Mouse (Mus musculus) mature B cell (primary cell): ENCODE results near the gene Jund.

ENCODE experiments used
- in situ Hi-C: fragments of 300-500 bp; cut with MboI; formaldehyde crosslinking; loops from 2 replicates; pipeline ENCODE4 v1.14.3; 2019

Jund gene

DNA sequence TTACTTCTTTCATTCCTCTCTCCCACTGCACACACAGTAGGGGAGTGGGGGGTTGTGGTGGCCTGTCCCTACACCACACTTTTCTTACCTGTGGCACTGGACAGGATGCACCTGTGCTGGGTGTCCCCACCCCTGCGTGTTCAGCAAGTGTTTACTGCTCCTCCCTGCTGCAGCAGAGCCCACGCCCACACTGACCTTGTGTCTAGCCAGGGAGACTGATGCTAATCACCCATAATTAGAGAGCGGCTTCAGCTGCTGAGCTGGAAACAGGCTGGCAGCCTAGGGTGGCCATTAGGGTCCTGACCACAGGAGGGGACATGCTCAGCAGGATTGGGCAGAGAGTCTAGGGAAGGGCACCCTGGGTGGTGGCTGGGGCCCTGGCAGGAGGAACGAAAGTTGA lies 24.0 kb upstream of the Jund start:
- in situ Hi-C loops = loop anchor here (5.0 kb wide), 1 partner anchor 33 kb away; no protein-coding TSS in a partner anchor

DNA sequence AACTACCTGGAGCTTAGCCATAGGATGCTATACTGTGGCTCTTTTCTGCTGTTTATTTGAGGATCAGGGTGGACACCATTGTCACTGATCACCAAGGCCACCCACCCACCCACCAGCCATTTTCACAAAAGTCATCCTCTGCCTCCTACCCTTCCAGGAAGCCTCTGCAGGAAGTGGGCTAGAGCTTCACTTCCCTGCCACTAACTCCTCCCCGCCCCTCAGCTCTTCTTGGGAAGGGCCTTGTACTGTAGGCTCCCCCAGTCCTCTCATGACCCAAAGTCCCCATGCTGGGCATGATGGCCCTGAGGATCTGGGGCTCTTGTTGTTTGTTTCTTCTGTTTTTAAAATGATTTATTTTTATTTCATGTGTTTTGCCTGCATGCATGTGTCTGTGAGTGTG lies 23.4 kb upstream of the Jund start:
- in situ Hi-C loops = no loop called here

DNA sequence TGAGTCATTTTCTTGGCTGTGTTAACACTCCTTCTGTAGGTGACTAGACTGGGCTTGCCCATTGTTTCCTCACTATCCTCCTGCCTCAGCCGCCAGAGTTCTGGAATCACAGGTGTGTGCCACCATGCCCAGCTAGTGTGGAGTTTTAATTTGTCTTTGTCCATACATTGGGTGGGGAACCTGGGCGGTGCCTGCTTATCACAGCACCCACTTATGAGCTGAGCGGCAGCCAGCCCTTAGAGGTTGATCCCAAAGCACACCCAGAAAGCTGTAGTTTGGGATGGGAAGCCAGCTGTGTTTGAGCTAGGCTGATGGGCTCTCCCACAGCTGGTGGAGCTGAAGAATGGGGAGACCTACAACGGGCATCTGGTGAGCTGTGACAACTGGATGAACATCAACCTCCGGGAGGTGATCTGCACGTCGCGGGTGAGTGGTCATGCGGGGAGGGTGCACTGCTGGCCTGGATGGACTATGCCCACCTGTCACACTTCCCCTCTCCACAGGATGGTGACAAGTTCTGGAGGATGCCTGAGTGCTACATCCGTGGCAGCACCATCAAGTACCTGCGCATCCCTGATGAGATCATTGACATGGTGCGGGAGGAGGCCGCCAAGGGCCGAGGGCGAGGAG lies 21.2 kb upstream of the Jund start:
- in situ Hi-C loops = no loop called here

DNA sequence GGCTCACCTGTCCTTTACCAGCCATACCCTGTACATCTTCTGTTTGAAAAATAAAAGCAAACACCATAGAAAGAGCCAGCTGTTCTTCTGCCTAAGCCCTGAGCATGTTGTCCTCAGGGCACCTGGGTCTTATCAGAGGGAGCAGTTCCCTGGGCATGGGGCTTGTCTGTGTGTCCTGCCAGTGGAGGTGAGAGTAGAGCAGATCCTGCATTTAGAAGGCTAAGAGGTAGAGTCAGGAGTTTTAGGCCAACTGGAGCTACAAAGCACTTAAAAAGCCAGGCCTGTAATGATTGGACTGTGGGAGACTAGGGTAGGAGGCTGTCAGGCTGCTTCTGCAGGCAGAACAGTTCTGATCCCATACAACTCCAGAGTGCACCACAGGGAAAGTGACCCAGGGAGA lies 20.1 kb upstream of the Jund start:
- in situ Hi-C loops = no loop called here

DNA sequence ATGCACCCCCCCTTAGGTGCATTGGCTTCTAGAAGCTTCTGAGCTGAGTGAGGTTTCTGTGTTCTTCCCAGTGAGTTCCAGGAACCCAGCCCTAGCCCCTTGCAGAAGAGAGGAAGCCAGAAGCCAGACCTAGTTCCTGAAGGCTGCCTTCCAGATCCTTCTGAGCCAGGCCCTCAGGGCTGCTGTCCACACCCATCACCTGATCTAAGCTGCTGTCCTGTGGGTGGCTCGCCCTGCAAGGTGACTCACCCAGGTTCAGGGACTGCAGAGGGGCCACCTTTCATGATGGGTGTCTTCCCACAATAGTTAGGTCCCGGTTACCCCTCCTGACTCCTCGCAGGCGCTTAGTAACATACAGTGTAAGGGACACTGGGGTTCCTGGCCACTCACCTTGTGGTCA lies 19.3 kb upstream of the Jund start:
- in situ Hi-C loops = no loop called here

DNA sequence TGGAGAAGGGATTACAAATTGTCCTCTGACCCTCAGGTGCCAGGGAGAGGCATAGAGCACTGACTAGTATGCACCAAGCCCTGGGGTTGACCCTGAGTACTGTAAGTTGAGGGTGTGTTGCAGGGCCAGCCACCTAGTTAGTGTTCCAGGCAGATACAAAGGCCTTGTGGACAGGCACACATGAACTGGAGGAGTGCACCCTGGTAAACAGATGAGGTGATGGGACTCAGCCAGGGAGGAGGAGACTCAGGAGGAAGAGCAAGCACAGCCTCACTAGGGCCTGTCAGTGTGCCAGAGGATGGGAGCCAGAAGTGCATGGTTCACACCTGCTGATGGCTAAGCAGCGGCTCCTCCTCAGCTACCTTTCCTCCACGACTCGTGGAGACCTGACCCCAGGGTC lies 18.7 kb upstream of the Jund start:
- in situ Hi-C loops = no loop called here

DNA sequence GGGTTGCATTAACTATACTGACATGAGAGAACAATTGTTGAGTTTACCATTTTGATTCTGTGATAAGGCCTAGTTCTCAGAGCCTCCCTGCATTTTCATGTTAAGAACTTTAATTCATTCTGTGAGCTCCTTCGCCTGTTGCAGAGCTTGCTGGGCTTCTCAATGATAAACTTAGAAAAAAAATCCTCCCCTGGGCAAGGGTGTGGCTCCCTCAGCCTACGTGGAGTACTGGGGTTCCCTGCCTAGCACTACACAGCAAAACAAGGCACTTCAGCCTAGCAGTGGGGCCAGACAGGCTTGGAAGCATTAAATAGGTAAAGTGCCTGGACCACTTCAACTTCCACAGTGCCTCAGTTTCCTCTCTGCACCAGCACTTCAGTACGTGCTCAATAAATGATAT lies 17.3 kb upstream of the Jund start:
- in situ Hi-C loops = no loop called here

DNA sequence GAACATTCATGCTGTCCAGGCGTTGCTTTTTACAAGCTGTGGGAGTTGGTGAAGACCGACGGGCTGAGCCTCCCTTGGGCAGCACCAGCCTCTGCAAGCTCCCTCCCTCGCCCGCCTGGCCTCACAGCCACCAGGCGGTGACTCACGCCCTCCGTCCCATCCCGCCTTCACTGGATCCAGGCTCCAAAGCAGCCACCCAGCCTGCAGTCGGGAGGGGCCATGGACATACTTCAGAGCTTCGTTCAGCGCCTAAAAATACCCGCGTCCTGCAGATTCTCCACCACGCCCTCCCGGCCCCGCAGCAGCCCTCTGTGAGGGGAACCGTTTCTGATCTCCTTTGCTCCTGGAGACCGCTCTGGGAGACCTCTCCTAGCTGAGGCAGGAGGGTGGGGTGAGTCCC lies 16.6 kb upstream of the Jund start:
- in situ Hi-C loops = no loop called here

DNA sequence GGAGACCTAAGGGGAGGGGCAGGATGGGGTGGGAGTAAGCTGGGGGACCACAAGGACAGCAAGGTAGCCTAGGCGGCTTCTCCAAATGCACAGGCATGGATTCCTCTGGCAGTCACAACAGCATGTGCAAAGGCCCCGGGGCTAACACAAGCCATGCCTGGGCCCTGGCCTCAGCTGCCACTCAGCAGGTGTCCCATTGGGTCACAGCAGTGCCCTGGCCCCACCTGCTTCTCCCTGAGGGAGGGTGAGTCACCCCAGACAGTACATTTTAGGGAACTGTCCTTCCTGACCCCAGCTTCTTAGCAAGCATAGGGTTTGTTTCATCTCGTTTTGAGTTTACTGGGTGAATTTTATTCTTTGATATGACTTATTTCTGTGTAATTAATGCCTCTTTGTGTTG lies 16.1 kb upstream of the Jund start:
- in situ Hi-C loops = no loop called here

DNA sequence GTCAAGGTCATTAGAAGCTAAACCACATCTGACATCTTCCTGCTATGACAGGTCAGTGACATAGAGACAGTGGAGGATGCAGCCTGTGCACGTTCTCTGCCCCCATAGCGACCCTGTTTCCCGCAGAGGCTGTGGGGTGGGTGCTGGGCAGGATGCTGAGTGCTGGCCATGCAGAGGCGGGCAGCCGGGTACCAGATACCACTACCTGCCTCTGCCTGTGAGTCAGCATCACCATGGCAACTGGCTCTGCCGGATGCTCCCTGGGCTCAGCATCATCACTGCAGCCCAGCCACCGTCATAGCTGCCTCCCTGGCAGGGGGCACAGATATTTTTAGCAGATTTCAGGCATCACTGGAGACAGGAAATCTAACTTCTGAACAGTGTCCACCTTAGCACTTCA lies 14.5 kb upstream of the Jund start:
- in situ Hi-C loops = no loop called here

DNA sequence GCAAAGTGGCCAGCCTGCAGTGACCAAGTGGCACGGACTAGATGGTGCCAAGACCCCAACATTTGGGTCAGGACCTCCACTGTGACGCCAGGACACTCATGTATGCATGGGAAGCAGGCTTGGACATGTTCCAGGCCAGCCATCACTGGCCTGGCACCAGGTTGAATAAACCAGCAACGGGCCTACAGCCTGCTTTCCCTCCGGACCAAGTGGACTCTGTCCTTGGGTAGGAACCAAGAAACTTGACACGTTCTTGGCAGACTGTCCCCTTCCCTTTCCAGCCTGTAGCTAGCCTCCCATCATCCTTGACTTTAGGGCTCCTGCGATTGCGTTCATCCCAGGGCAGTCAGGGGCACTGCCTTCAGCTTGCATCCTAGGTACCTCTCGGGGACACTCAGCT lies 11.2 kb upstream of the Jund start:
- in situ Hi-C loops = no loop called here

DNA sequence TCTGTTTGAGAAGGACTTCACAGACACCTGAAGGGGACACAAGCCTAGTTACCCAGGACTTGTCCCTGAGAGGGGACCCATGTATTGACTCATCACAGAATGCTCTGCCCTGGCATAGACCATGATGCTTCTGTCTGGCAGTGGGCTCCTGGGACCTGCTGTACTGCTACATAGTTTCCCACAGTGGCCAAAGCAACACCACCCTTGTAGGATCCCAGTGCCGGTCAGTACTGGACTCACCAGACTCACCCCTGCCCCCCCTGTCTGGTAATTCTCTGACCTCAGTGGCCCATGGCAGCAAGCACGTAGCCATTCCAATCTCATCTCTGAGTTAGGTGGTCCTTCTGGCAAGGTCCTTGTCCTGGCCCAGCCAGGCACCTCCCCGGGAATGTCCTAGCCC lies 10.6 kb upstream of the Jund start:
- in situ Hi-C loops = no loop called here

DNA sequence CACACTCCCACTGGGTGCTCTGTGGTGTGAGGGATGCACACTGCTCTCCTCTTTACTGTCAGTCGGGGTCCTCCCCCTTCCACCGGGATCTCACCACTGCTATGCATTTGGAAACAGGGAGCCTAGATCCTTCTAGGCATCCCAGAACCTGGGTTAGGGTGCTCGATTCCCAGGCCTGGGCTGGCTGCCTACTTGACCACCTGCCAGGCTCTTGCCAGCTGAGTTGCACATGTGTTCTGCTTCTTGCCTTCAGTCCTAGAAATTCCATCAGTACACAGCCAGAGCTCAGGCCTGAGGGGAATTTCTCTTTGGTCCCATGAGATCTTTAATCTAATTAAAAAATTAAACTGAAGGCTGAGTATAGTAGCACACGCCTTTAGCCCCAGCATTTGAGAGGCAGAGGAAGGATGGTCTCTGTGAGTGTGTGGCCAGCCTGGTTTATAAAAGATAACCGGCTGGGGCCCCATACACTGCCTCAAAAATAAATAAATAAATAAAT lies 8.8 kb upstream of the Jund start:
- in situ Hi-C loops = no loop called here

DNA sequence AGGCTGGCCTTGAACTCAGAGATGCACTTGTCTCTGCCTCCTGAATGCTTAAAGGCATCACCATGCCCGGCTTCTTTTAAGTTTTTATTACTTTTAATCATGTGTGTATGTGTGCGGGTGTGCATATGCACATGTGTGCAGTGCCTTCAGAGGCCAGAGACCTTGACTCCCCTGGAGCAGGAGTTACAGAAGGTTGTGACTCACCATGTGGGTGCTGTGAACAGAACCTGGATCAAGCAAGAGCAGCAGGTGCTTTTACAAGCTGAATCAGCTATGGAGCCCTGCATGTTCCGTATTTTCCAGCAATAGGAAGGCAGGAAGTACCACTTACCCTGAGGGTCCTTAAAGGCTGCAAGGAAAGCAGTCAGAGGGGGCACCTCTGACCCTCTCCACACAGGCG lies 7.5 kb upstream of the Jund start:
- in situ Hi-C loops = no loop called here

DNA sequence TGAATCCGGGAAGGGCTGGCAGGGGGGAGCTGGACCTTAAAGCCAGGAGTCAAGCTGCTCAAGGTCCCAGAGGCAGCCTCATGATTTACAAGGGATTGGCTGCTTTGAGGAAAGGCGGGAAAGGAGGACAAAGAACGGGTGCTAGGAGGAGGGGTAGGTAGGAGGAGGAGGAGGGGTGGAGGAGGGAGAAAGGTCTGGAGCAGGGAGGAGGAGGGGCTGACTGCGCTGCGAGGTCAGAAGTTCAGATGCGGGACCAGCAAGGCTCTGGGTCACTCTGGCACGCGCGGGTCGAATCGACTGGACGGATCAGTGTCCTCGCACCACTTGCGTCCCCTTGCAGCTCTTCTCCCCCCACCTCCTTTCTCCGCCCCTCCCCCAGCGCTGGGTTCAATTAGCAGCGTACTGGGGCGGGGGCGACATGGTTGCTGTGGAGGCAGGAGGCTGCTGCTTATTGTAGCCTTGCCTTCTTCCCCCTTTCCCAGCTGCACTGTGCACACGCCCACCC lies 7.0 kb upstream of the Jund start:
- in situ Hi-C loops = no loop called here

DNA sequence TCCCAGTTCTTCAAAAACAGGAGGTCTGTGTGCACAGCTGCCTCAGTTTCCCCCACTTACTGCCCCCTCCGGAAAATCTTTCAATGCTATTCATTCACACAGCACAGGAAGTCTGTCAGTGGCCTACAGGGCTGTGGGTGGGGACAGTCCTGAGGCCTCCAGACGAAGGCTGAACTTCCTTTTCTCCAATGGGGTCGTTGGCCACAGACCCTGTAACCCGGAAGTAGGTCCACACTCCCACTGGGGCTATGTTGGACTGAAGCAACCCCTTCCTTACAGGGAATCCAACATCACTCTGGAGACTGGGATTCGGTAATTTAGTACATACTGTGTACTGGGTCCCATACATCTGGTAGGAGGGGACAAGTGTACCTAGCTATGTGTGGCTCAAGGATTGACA lies 5.1 kb upstream of the Jund start:
- in situ Hi-C loops = no loop called here

DNA sequence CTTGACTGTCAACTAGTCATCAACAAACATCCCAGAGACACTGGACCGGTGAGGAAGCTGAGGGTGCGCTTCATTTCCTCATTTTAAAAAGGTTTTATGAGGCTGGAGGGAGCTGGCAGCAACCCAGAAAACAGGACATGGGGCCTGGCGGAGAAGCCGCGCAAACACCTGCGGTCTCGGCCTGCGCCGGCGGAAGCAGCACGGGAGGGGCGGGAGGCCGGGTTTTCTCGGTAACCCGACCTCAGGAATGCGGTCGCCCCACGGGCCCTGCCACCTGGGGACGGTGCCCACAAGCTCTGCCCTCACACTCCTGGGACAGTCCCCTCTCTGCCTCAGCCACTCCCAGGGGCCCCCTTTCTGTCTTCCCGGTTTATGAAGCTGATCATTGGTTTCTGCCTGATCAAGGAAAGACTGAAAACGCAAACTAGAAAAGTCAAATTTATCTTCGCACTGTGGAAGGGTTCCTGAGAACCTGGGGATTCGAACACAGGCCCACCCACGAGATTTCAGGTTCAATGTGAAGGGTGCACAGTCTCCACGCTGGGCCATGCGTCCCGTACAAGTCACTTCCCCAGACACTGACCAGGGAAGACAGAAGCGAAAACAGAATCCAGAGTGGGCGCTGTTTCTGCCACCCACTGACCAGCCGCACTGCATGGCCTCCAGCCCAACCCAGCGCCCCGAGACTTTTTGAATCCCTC lies 3.3 kb upstream of the Jund start:
- in situ Hi-C loops = no loop called here

DNA sequence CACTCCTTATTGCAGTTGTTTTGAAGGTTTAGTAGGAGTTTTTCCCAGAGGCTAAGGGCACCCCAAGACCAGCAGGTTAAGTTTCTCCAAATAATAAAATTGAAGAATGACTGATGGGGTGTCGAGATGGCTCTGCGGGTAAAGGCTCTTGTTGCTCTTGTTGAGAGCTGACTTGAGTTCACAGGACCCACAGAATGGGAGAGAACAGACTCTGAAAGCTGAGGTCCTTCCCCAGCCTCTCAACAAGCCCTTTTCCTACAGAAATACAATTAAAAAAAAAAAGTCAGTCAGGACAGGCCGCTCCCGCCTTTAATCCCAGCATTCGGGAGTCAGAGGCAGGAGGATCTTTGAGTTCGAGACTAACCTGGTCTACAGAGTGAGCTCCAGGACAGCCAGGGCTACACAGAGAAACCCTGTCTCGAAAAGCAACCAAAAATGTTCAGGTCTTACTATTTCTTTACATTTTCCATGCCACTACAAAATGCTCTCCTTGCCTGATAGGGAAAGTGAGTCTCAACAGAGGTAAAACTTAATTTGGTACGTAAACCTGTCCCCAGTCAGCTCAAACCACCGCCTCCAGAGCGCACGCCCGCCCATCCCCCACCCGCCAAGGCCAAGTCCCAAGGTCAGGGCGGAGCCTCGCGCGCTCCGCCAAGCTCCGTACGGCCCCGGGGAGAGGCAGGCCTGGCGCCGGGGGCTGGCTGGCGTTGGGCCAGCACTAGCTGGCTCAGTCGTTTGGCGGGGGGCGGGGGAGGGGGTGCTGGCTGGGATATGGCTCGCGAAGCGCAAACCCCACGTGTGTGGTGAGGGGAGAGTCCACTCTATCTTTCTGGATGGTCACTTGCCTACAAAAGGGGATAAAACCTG lies 2.5 kb upstream of the Jund start:
- in situ Hi-C loops = no loop called here

DNA sequence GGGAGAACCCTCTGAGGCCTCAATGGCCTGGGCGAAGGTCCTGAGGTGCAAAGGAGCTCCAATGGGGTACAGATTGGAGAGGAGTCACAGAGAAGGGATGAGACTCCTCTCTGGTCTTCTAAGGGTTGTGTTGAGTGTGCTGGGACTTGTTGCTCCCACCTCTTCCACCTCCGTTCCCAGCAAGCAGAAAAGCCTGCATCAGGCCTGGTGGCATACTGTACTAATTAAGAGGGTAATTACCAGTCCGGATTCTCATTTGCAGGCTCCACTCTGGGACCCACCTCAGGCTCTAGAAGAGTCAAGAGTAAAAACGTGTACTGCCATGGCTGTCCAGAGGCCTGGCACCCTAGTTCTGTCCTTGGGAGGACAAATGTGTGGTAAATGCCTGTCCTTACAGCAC lies 1.8 kb upstream of the Jund start:
- in situ Hi-C loops = no loop called here

DNA sequence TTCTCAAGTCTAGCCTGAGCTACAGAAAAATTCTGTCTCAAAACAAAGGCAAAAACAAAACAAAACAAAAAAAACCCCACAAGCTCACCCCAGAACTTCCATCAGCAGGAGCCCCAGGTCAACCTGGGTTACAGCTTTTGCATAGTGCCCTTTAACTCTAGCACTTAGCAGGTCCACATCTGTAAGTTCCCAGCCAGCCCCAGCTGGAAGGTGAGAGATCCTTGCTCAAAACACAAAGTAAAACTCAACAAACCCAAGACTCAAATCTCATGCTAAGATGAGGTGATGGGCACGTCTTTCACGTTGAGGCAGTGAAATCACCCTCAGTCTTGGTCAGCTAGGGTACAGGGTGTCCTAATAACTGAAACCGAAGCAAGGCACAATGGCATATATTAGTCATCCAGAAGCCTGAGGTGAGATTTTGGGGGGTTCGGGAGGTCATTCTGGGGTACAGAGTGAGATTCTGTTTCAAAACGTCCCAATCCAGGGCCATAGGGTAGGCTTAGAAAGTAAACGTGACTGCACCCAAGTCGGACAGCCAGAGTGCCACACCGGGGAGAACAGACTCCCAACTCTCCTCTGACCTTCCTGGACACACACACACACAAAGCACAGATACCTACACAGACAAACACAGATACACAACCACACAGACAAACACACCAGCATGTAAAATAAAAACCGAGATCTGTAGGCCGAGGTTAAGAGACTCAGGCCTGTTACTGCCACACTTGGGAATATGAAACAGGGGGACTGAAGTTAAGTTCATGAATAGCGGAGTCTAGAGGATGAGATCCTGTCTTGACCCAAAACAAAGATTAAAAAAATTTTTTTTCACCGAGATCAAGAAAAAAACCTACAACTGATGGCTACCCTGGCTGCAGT lies 1.1 kb upstream of the Jund start:
- in situ Hi-C loops = no loop called here

DNA sequence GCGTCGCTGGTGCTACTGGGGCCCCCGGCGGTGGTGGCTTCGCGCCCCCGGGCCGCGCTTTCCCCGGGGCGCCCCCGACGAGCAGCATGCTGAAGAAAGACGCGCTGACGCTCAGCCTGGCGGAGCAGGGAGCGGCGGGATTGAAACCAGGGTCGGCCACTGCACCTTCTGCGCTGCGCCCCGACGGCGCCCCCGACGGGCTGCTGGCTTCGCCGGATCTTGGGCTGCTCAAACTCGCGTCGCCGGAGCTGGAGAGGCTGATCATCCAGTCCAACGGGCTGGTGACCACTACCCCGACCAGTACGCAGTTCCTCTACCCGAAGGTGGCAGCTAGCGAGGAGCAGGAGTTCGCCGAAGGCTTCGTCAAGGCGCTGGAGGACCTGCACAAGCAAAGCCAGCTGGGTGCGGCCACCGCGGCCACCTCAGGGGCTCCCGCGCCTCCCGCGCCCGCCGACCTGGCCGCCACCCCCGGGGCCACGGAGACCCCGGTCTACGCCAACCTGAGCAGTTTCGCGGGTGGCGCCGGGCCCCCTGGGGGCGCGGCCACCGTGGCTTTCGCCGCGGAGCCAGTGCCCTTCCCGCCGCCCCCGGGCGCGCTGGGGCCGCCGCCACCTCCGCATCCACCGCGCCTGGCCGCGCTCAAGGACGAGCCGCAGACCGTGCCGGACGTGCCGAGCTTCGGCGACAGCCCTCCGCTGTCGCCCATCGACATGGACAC lies 526 bp downstream of the Jund start:
- in situ Hi-C loops = no loop called here
